Mouse (Mus musculus): ENCODE measurements at regions not wholly inside any gene's neighbourhood (a gene's known extent, or its start where the extent isn't known, plus 50 kb on each side); places are given as distances from the start of the nearest gene placed in this dataset.
A peak's percentile ranks its signal among the peaks of the same experiment; 100 is the strongest.

- no peak for ATAC-seq
- no peaks in the 10 kb centered on the region for H3K36me3 ChIP-seq
- no peak overlapping the region for H3K4me2 ChIP-seq (replicated peaks)
- WGBS, result 30% methylated on average over 6 of the region's 6 CpGs
- no peaks in the 10 kb centered on the region for H3K27me3 ChIP-seq
- no peak overlapping the region for H3K4me3 ChIP-seq (replicated peaks)
- H3K27ac ChIP-seq, result no peak overlapping the region
- H3K9ac ChIP-seq (replicated peaks), result no peak overlapping the region
- H3K4me1 ChIP-seq (replicated peaks), result peaks cover 2% of the 10 kb centered on the region; the same call in 1 of the 2 replicates
- H3K9me3 ChIP-seq, result 0 out of 2 replicates have a peak, but pooled peaks cover 2% of the 10 kb centered on the region
Measured at GRCm38 (mm10) chr5:121078531-121078930, 68.6 kb upstream of the Rph3a start.

- Histone ChIP-seq H3K4me3 (replicated peaks) (no peak overlapping the region), H3K4me1 (replicated peaks) (peaks cover 2% of the 10 kb centered on the region; the same call in 1 of the 2 replicates), H3K36me3 (no peaks in the 10 kb centered on the region), H3K27me3 (no peaks in the 10 kb centered on the region), H3K4me2 (replicated peaks) (no peak overlapping the region), H3K9me3 (0 out of 2 replicates have a peak, but pooled peaks cover under 1% of the 10 kb centered on the region), H3K9ac (replicated peaks) (no peak overlapping the region), H3K27ac (peak overlapping the region; percentile 69)
- ATAC-seq, result peak; percentile 48; the same call in 1 of the 2 replicates
- 71% methylated on average over 7 of the region's 7 CpGs for WGBS
Measured at GRCm38 (mm10) chr5:121076741-121077140, 66.8 kb upstream of the Rph3a start.

GRCm38 (mm10) chr5:121068821-121069220 is 58.9 kb upstream of the Rph3a start:
- ATAC-seq, result no peak; the same call in 1 of the 2 replicates
- WGBS, result 3% methylated on average over 11 of the region's 11 CpGs

GRCm38 (mm10) chr5:121064721-121065120 is 54.8 kb upstream of the Rph3a start:
- no peaks in the 10 kb centered on the region for H3K27me3 ChIP-seq
- no peak for ATAC-seq
- no peaks in the 10 kb centered on the region for H3K36me3 ChIP-seq
- WGBS, result 66% methylated on average over 12 of the region's 12 CpGs
- no peaks in the 10 kb centered on the region for H3K9me3 ChIP-seq
- H3K9ac ChIP-seq (replicated peaks), result no peak overlapping the region
- no peak overlapping the region for H3K4me2 ChIP-seq (replicated peaks)
- peaks cover 26% of the 10 kb centered on the region for H3K4me1 ChIP-seq (replicated peaks)
- H3K4me3 ChIP-seq (replicated peaks), result no peak overlapping the region
- peak overlapping the region; percentile 47; the same call in 1 of the 2 replicates for H3K27ac ChIP-seq

More at GRCm38 (mm10) chr5:121068821-121069220, 58.9 kb upstream of the Rph3a start:
- no peaks in the 10 kb centered on the region for H3K36me3 ChIP-seq
- H3K27ac ChIP-seq, result peak overlapping the region; percentile 10; the same call in 1 of the 2 replicates
- no peak overlapping the region for H3K4me3 ChIP-seq (replicated peaks)
- peaks cover 18% of the 10 kb centered on the region for H3K4me1 ChIP-seq (replicated peaks)
- H3K9ac ChIP-seq (replicated peaks), result no peak overlapping the region
- H3K4me2 ChIP-seq (replicated peaks), result peak overlapping the region; percentile 3; the same call in 1 of the 2 replicates
- H3K9me3 ChIP-seq, result no peaks in the 10 kb centered on the region
- H3K27me3 ChIP-seq, result no peaks in the 10 kb centered on the region

GRCm38 (mm10) chr5:121062930-121063584 is 53.2 kb upstream of the Rph3a start:
- WGBS, result 36% methylated on average over 4 of the region's 4 CpGs
- Histone ChIP-seq H3K4me2 (replicated peaks) (no peak overlapping the region), H3K4me1 (replicated peaks) (peaks cover 16% of the 10 kb centered on the region), H3K36me3 (no peaks in the 10 kb centered on the region), H3K9me3 (peaks cover 3% of the 10 kb centered on the region; the same call in 1 of the 2 replicates), H3K27ac (no peak overlapping the region), H3K9ac (replicated peaks) (no peak overlapping the region), H3K27me3 (no peaks in the 10 kb centered on the region), H3K4me3 (replicated peaks) (no peak overlapping the region)
- ATAC-seq, result no peak

- WGBS, result 75% methylated on average over 2 of the region's 2 CpGs
Measured at GRCm38 (mm10) chr5:121061688-121062087, 51.8 kb upstream of the Rph3a start.

More at GRCm38 (mm10) chr5:121061688-121062087, 51.8 kb upstream of the Rph3a start:
- no peak overlapping the region for H3K27ac ChIP-seq
- H3K4me3 ChIP-seq (replicated peaks), result no peak overlapping the region
- H3K4me1 ChIP-seq (replicated peaks), result peaks cover 16% of the 10 kb centered on the region
- H3K9me3 ChIP-seq, result peaks cover 3% of the 10 kb centered on the region; the same call in 1 of the 2 replicates
- ATAC-seq, result no peak
- no peak overlapping the region for H3K9ac ChIP-seq (replicated peaks)
- H3K4me2 ChIP-seq (replicated peaks), result no peak overlapping the region
- no peaks in the 10 kb centered on the region for H3K27me3 ChIP-seq
- H3K36me3 ChIP-seq, result no peaks in the 10 kb centered on the region

Data from midbrain, embryonic 13.5 days (tissue).